Mouse (Mus musculus) mesoderm, embryonic 11.5 days (tissue): ENCODE data around the gene Mnt.
"Not testable (repeated sequence)": the region's sequence is repeated elsewhere in the genome, so short reads cannot be mapped to it uniquely, and the experiment has no call there.

Source experiments
- DNase-seq: peaks from one replicate; pipeline ENCODE4 v3.0.0-alpha.2; 2012; ENCODE audit warnings: low read depth, low spot score

The Mnt gene

DNA sequence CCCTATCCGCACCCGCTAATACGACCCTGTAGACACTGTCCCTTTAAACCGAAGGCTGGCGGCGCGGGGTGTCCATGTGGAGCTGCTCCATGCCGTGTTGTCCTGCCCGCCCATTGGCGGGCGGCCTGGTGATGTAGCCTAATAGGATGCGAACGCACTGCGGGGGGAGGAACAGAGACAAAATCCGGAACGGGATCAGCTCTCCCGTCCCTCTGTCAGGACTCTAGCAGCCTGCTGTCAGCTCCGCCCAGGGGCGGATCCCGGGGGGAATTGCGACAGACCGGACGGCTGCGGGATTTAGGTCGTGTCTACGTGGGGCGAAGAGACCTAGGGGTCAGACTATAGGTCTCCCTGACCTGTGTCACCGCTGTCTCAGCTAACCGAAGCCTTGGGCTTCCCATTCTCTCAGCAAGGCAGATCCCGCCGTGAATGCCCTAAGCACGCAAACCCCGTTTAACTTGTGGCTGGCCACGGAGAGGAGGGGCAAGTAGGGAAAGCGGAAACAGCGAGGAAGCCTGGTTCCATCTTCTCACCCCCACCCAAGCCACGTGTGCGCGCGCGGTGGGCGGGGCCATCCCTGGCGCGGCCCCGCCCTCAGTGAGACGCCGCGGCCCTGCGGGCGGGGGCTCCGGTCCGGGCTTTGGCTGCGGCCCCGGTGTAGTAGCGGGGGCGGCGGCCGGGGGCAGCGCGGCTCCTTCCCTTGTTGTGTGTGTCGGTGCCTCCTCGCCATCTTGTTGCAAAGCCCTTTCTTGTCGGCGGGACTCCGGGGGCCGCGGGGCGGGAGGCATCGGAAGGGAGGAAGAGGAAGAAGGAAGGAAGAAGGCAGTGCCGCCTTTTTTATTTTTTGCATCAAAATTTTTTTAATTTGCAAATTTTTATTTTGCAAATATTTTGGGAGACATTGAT lies at the start of gene Mnt:
Gene Mnt (plus strand): TSS at position 665 of the 906 bp plus-strand sequence.
- DNase-seq: peak; percentile 99

- no peak for DNase-seq
These were observed 37.8 kb upstream of the Mnt start for GRCm38 (mm10) chr11:74792874-74793273.

GRCm38 (mm10) chr11:74800658-74801057 lies 30.1 kb upstream of the Mnt start:
- no peak for DNase-seq

GRCm38 (mm10) chr11:74804081-74804627 lies 26.6 kb upstream of the Mnt start:
- DNase-seq: no peak

GRCm38 (mm10) chr11:74807246-74807882 lies 23.4 kb upstream of the Mnt start:
- DNase-seq: no peak

DNA sequence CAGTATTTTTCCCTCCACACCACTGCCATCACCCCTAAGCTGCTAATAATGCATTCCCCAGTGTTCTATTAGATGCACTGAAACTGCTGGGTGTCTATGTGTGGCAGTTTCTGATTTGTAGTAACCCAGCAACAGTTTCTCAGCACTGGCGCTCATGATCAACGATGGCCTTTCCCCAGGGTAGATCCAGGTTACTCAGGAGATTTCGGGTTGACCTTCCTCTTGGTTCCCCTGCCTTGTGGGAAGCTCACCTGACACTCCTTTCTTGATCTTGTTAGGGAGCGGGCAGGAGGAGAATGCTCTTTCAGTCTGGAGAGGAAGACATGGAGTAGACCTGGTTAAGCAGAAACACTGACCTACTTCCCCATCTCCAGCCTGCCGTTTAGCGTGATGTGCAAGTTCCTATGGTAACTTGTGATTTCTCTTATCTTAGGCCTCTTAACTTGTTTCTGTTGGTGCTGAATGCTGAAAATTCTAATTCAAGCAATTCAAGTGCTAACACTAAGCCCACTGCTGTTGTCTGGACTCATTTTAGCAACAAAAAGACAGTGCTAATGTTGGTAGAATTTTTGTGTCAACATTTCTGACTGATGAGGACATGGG lies 22.4 kb upstream of the Mnt start:
- DNase-seq: no peak

- no peak for DNase-seq
These were observed 20.6 kb upstream of the Mnt start for GRCm38 (mm10) chr11:74810134-74810533.

- not testable (repeated sequence) for DNase-seq
These were observed 19.7 kb upstream of the Mnt start for GRCm38 (mm10) chr11:74811027-74811426.

DNA sequence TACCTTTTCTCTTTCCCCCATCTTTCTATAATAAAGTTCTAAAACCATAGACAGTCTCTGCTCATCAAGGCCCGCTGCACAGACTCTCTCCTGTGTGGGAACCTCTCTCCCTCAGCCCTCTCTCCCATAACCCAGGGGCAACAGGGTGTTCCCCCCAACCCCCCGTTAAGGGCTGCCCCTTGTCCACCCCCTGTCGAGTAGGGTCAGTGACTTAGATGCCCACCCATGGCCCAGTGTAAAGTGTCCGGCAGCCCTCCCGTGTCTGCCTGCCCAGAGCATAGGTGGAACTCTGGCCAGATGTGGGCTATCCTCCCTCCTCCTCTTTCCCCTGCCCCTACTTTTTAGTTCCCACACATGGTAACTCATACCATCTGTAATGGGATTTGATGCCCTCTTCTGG lies 19.2 kb upstream of the Mnt start:
- DNase-seq: no peak

- DNase-seq: no peak
These were observed 14.9 kb upstream of the Mnt start for GRCm38 (mm10) chr11:74815795-74816194.

DNA sequence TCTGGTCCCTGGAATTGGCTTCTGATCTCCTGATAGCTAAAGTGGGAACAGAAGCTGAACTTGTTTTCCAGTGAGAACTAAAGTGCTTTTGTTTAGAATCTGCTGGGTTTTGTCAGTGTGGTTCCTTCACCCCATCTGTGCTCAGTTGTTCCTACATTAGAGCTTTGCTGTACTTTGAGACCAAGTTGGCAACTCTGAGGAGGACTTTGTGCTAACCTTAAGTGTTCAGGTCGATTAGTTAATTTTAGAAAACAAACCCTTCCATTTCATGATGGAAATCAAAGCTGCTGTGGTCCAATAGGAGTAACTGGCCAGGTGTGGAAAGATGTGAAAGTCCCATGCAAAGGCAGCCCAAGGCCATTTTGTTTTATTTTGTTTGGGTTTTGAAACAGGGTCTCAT lies 9.8 kb upstream of the Mnt start:
- no peak for DNase-seq

- DNase-seq: no peak
These were observed 9.3 kb upstream of the Mnt start for GRCm38 (mm10) chr11:74821463-74821862.

- DNase-seq: no peak
These were observed 7.8 kb upstream of the Mnt start for GRCm38 (mm10) chr11:74822746-74823440.

GRCm38 (mm10) chr11:74826151-74826550 lies 4.6 kb upstream of the Mnt start:
- DNase-seq: no peak

DNA sequence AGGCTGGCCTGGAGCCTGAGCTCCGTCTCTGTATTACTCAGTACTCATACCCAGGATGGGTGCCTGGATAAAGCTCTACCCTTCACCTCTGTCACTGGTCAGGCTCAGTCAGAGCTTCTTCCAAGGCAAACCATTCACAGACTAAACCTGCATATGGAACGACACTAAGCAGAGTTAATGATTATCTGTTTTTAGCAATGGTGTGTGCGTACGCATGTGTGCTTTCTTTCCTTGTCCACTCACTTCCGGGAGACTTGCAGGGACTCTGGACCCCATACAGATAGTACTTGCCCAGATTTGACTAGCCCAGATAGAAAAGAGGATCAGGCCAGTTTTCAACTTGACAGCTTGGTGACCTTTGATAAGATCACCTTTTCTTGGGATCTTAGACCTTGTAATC lies 4.0 kb upstream of the Mnt start:
- DNase-seq: no peak

GRCm38 (mm10) chr11:74827791-74828403 lies 2.8 kb upstream of the Mnt start:
- DNase-seq: no peak

DNA sequence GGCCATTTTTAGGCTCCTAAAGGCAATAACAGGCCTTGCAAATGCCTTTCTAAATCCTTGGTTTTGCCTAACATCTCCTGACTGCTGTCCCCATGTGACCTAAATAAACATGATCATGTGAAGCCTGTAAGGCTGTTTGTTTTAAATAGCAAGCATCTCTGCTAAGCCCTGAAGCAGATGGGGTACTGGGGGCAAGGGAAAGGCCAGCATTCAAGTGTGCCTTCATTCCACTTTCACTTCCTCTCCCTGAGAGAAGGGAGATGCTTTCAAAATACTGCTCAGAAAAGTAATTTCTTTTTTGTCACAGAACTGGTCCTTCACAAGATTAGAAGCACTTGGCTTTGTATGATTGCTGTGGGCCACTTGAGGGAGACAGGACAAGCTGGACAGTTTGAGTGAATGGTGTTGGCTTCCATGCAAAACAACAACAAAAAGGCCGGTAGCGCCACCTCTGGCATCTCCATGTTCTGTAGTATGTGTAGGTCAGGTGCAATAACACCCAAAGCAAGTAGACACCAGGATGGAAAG lies 2.3 kb upstream of the Mnt start:
- no peak for DNase-seq

DNA sequence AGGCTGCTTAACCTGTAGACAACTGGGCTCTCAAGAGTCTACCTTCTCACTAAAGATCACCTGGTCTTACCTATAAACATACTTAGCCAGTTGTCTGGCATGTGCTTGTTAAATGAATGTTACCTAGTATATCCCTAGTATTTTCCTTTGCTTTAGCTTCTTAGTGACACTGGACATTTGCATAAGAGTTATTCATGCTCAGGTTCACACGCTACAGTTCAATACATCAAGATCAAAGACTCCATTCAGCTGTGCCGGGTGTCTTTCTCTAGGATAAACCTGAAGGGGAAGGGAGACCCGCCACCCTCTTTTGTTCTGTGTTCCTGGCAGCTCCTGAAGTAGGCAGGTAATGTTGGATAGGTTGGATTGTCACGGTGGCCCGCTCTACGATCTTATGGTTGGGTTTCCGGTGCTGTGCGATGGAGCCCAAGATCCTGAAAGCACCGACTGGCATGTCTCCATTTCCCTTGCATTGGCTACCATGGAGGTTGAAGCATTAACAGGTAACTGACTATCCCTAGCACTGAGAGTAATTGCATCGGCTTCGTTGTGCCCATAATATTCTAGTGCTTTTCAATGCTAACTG lies 1.7 kb upstream of the Mnt start:
- no peak for DNase-seq

- DNase-seq: peak; percentile 89
These were observed 908 bp upstream of the Mnt start for GRCm38 (mm10) chr11:74829812-74830211.

DNA sequence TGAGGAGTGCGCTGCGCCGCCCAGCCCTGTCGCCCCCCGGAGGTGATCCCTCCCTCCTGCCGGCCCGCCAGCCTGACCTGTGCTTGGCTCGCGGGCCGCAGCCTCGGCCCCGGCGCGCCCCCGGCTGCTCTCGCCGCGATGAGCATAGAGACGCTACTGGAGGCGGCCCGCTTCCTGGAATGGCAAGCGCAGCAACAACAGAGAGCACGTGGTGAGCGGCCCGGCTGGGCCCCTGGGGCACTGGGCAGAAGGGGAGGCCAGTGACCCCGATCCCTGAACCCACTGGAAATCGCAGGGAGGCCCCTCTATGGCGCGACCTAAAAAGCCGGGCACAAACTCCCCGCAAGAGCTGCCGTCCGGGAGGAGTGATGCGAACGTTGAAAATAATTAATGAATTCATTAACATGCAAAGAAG lies 478 bp downstream of the Mnt start:
- peak; percentile 58 for DNase-seq
